Mouse (Mus musculus): ENCODE data around the gene Gm20481.
A peak's percentile ranks its signal among the peaks of the same experiment; 100 is the strongest.
"Not testable (repeated sequence)": the region's sequence is repeated elsewhere in the genome, so short reads cannot be mapped to it uniquely, and the experiment has no call there.

Gm20481 gene

DNA sequence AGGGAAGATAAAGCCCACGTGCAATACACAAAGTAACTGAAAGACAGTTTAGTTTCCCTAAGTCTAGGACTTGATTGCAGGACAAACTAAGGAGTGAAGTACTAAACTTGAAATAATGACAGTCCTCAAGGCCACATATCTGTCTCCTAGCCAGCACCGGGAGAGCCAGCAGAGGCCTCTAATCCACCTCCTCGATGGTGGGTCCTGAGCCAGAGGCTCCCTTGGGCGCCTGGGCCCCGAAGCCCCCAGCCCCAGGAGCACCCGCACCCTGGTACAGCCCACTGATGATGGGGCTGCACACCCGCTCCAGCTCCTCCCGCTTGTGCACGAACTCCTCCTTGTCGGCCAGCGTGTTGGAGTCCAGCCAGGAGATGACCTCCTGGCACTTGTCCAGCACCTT is at the start of gene Gm20481:
Gm20481 (plus strand) TSS at position 91 of the 400 bp plus-strand sequence.
- DNase-seq (ENCODE audit: low spot score) = not testable (repeated sequence)

DNA sequence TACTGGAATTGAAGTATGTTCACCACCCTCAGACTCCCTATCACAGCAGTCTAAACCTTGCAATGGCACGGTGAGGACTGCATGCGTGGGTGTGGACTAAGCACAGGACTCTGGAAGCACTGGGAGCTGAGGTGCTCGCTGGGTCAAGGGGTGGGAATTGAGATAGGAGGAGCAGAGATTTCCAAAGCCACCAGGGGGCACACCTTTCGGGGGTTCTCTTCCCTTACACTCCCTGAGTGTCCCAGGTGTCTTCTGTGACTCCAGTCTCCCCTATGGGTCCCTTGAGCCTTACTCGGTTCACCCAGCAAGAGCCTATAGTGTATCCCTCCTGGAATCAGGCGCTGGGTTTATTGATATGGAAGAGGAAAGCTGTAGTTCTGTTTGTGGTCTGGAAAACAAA is 46.8 kb upstream of the Gm20481 start:
- no peak for DNase-seq (ENCODE audit: low spot score)

DNA sequence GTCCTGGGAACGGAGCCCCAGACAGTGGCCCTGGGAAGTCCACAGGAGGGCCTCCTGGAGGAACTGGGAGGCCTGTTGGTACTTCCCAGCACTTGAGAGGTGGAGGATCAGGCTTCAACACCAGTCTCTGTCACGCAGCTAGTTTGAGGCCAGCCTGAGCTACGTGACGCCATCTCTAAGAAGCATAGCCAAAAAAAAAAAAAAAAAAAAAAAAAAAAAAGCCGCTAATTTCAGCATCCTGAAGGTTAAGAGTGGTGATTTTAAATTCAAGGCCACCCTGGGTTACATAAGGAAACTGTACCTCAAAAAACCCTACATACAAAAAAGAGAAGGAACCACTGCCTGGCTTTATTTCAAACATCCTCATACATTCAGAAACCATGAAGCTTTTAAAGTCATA is 45.5 kb upstream of the Gm20481 start:
- DNase-seq (ENCODE audit: low spot score) = no peak

DNA sequence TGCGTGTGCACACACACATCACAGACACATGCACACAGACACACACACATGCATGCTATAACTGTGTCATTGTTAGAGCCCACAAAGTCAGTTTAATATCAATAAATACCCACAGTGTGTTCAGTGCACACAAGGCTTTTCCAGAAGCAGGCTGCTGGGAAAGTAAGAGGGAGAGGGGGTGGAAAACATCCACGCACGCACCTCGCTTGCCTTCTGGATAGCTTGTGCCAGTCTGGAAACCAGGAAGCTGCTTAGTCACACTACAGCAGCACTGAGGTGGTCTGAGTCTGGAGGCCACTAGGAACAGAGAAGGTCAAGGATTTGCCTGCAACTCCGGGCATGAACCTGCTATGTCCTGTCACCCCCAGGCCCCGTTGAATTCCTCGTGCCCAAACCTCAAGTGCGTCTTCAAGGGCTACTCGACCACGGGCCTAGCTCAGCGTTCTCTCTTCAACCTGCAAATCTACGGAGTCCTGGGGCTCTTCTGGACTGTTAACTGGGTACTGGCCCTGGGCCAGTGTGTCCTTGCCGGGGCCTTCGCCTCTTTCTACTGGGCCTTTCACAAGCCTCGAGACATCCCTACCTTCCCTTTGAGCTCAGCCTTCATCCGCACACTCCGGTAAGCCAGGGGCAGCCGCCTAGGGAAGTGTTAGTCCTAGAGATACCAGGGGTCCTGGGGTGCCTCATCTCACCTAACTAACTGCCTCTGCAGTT is 42.2 kb upstream of the Gm20481 start:
- DNase-seq (ENCODE audit: low spot score) = no peak

DNA sequence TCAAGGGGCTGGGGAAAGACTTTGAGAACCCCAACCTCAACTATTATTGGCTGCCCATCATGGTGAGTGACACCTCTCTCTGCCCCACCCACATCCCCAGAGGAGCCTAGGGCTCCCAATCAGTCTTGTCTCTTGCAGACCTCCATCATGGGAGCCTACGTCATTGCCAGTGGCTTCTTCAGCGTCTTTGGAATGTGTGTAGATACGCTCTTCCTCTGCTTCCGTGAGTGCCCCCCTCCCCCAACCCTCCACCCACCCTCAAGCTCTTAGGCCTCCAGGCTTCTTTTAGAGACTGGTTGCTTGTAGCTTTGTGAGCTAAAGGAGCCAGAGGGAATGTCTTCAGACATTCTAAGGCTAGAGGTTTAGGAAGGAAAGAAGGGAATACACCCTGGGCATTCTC is 40.9 kb upstream of the Gm20481 start:
- DNase-seq (ENCODE audit: low spot score) = no peak

DNA sequence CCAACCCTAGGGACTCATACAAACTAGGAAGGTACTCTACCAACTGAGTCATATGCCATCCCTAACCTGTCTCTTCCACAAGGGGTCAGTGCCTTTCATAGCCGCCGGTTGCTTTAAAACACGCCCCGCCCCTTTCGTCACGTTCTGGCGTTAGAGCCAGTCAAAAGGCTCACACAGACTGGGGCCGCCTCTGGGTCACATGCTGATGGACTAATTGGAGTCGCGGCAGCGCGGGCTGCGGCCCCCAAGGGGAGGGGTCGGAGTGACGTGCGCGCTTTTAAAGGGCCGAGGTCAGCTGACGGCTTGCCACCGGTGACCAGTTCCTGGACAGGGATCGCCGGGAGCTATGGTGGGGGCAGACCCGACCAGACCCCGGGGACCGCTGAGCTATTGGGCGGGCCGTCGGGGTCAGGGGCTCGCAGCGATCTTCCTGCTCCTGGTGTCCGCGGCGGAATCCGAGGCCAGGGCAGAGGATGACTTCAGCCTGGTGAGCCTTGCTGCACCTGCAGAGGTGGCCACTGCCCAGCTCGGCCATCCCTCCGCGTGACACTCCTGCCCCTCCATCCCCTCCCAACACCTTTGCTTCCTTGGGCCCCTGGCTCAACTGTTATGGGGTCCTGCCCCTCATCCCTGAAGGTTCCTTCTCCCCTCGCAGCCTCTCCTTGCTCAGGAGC is 38.5 kb upstream of the Gm20481 start, which contains the start of gene Neu1:
Neu1 (plus strand) TSS at position 193 of the 674 bp plus-strand sequence.
- peak; percentile 97 for DNase-seq (ENCODE audit: low spot score)

DNA sequence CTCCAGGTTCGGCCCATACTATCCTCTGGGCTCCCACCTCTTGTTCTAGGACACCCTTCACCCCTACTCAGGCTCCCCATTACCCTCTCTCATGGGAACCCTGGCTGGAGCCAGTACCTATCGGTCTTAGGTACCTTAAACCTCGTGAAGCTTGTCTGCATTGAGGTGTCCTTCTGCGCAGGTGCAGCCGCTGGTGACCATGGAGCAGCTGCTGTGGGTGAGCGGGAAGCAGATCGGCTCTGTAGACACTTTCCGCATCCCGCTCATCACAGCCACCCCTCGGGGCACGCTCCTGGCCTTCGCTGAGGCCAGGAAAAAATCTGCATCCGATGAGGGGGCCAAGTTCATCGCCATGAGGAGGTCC is 38.0 kb upstream of the Gm20481 start:
- no peak for DNase-seq (ENCODE audit: low spot score)

DNA sequence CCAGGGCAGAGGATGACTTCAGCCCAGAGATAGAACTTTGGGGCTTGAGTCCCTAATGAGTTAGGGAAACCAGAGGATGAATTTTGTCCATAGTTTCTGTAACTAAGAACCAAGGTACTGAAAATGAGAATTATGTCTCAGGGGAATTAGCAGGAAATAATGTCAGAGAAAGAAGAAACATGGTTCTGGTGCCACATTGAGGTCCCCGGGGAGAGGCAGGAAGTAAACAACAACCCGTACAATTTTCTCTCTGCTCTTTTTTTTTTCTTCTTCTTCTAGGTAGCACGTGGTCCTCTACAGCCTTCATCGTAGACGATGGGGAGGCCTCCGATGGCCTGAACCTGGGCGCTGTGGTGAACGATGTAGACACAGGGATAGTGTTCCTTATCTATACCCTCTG is 37.4 kb upstream of the Gm20481 start:
- DNase-seq (ENCODE audit: low spot score) = no peak

DNA sequence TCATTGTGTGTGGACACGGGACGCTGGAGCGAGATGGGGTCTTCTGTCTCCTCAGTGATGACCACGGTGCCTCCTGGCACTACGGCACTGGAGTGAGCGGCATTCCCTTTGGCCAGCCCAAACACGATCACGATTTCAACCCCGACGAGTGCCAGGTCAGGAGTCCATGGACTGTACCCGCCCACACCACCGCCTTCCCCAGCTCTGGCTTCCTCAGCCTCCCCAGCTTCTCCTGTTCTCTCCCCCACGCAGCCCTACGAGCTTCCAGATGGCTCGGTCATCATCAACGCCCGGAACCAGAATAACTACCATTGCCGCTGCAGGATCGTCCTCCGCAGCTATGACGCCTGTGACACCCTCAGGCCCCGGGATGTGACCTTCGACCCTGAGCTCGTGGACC is 35.7 kb upstream of the Gm20481 start:
- no peak for DNase-seq (ENCODE audit: low spot score)

DNA sequence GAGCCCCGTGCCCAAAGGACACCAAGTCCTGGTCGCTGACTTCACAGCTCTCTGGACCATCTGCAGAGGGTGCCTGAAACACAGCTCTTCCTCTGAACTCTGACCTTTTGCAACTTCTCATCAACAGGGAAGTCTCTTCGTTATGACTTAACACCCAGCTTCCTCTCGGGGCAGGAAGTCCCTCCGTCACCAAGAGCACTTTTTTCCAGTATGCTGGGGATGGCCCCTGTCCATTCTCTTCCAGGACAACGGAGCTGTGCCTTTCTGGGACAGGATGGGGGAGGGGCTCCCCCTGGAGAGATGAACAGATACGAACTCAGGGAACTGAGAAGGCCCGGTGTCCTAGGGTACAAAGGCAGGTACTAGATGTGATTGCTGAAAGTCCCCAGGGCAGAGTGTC is 34.9 kb upstream of the Gm20481 start:
- DNase-seq (ENCODE audit: low spot score) = no peak

DNA sequence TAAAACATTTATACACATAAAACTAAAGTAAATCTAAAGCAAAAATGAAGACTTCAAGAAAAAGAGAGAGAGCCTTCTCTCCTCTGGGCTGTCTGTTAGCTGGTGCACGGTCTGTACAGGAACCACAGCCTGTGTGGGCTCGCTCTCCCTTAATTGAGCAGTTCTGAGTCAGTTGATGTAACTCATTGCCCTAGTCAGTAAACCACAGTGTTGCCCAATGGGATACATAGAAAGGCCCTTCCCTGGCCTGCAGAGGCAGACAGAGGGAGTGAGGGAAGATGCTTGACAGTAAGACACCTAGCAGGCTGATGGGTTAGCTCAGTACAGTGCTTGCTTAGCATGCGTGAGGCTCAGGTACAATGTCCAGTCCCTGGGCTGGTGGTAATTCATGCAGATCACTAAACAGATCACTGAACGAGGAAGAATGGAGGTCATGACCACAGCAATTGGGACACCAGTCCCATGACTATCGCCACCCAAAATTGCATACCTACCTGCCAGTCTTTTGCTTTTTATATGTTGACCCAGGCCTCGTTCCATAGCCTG is 31.7 kb upstream of the Gm20481 start:
- DNase-seq (ENCODE audit: low spot score) = no peak

DNA sequence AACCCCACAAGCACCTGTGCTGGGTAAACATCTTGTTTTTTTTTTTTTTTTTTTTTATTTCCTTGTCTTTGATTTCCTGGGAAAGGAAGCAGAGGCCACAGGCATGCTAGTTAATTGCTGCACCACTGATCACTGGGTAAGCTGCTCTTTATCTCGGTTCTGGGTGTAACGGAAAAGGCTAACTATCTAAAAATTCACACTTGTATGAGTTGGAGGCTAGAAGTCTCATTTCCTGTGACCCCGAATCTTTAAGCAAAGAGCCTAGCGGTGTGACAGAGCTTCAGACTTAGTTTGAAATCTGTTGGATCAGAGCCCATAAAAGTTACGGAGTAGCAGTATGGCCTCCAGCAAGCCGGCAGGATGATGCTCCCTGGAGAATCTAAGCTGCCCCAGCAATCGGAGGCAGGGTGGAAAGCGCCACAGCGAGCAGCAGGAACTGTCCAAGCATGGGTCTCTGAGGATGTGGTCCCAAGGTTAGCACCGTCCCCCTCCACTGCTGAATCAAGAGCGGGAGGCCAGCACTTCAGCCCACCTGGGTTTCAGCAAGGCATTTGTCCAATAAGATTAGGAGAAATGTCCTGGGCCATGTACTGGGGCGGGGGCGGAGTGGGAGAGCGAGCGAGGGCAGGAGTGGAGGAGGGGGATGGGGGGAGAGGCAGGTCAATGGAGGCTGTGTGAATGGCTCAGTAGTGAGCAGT is 28.2 kb upstream of the Gm20481 start:
- no peak for DNase-seq (ENCODE audit: low spot score)

DNA sequence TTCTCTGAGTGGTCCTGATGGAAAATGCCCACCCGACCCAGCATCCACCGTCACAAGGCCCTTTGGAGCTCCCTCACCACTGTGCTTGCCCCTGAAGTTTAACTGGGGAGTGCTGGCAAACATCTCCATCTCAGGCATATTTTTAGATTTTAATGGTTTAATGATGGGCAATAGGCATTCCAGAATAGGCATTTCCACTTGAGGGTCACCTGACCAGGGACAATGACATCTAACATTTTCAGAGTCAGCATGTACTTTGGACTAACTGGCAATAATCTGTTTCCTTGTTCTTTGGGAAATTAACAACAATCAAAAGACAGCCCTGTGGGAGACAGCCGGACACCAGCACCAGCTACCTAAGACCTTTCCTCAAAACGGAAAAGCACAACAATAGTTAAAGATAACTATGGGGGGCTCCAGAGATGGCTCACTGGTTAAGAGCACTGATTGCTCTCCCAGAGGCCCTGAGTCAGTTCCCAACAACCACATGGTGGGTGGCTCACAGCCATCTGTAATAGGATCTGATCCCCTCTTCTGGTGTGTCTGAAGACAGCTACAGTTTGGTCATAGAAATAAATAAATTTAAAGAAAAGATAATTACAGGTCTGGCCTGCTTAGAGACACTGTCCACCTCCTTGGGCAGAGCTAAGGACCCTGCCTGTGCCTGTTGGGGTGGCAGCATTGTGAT is 26.4 kb upstream of the Gm20481 start:
- no peak for DNase-seq (ENCODE audit: low spot score)

DNA sequence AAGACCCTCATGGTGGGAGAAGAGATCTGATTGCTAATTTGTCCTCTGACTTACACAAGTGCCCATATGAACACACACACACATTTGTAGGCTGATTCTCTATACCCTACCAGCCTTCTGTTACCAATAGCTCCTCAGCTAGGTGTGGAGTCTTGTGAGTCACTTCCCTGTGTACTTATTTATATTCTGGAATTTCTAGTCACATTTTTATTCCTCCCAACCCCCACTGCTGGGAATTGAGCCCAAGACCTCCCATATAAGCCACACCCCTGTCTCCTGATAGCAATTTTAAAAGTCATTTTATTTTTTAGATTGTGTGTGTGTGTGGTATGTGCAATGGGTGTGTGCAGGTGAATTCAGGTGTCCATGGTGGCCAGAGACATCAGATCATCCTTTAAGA is 25.4 kb upstream of the Gm20481 start:
- DNase-seq (ENCODE audit: low spot score) = no peak

DNA sequence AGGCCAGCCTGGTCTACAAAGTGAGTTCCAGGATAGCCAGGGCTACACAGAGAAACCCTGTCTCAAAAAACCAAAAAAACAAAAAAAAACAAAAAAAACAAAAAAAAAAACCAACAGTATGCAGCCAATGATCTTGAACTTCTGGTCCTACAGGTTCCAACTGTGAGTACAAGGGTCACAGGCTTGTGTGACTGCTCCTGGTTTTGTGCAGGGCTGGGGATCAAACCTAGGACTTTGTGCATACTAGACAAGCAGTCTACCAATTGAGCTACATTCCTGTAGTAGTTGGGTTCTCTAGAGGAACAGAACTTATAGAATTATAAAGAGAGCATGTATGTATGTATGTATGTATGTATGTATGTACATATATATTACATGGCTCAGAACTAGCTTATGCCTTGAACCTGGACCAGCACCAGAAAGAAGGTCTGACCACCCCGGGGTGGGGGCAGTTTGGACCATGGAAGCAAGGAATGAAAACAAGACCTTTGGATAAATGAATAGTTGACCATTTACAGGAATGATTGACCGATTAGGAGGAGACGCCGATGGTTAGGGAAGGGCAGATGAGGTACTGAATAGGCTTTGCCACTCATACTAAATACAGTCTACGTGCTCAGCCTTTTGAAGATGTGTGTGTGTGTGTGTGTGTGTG is 23.1 kb upstream of the Gm20481 start:
- DNase-seq (ENCODE audit: low spot score) = no peak

DNA sequence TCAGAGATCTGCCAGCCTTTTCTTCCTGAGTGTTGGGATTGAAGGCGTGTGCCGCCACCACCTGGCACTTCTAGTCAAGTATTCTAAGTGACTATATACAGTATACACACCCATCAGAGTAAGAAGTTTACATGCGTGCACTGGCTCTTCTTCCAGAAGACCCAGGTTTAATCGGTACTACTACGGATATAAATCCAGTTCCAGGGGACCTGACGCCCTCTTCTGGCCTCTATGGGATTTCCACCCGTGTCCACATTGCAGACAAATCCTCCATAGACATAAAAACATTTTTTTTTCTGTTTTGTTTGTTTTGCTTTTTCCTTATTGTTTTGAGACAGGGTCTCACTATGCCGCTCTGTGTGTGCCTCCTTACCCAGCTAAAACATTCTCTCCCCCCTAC is 22.1 kb upstream of the Gm20481 start:
- no peak for DNase-seq (ENCODE audit: low spot score)

DNA sequence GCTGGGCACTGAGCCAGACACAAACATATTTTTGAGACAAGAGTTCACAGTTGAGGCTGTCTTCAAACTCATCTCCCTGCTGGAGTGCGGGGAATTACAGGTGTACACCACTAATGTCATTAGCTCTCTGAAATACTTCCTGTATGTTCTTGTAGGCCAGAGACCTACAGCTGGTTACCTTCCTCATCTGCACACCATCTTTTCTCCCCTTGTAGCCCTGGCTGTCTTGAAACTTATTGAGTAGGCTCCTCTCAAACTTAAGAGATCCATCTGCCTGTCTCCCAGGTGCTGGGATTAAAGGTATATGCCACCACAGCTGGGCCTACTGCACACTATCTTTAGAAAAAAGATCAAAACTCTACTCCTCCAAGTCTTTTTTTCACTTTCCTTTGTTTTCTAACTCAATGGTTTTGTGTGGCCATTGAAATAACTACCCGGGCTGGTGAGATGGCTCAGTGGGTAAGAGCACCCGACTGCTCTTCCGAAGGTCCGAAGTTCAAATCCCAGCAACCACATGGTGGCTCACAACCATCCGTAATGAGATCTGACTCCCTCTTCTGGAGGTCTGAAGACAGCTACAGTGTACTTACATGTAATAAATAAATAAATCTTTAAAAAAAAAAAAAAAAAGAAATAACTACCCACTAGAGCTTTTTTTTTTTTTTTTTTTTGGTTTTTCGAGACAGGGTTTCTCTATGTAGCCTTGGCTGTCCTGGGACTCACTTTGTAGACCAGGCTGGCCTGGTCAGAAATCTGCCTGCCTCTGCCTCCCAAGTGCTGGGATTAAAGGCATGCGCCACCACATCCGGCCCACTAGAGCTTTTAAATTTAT is 20.8 kb upstream of the Gm20481 start:
- DNase-seq (ENCODE audit: low spot score) = not testable (repeated sequence)

DNA sequence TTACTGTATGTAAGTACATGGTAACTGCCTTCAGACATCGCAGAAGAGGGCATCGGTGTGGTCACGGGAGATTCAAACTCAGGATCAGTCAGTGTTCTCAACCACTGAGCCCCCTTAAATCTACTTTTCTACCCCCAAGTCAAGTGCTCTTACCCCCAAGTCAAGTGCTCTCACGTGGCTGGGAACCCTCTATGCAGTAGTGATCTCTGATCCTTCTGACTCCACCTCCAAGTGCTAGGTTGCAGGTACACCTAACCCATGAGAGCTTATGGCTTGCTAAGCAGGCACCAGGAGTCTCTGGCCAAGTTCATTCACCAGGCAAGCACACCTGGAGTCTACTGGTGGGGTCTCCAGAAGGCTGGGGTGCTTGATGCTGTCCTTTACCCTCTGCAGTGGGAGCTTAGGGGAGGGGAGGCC is 20.2 kb upstream of the Gm20481 start:
- DNase-seq (ENCODE audit: low spot score) = no peak

DNA sequence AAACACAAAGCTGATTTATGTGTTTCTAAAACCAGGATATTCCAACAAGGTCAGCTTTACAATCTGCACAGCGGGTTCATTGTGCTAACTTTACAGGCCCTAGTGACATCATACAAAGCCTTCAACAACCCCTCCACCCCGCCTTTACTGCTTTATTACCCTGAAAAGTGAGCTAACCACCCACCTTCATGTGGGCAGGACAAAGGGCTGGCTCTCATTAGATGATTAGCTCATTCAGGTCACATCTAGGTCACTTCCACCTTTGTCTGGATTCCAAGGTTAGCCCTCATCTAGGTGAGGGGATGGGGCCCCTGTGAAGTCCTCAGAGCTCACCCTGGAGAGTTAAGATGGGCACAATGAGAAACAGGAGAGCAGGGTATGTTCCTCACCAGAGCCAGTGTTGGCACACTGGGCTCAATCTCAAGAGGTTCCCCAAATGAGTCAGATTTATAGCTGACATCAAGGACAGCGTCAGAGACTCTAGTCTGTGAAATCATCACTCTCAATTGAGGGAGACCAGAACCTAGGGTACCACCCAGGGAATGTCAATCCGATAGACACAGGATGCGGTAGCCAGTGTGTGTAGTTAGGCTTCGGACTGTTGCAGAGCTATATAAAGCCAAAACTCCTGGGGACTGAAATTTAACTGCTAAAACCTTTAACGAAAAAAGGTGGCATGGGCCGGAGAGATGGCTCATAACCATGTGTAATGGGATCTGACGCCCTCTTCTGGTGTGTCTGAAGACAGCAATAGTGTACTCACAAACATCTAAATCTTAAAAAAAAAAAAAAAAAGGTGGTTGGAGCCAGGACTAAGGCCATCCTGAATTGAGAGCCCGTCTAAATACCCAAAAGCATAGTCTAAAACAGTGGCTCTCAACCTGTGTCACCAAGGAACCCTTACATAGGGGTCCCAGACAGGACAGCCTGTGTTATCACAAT is 18.9 kb upstream of the Gm20481 start:
- DNase-seq (ENCODE audit: low spot score) = no peak
